Mouse (Mus musculus) stomach, embryonic 16.5 days (tissue): ENCODE results near the gene Mthfd2l. TPM values are rescaled to one million over a fixed set of nuclear protein-coding genes. Genes with fewer than 3 reads are reported as not detected.

Source experiments
- ATAC-seq: fragments of 200-750 bp; cut with Nextera tagmentation; 2 replicates; pipeline ENCODE4 v1.8.0; 2017; ENCODE audit warnings: moderate number of reproducible peaks, moderate TSS enrichment; ENCODE audit not compliant: insufficient read depth, low FRiP score
- H3K27ac ChIP-seq: fragments of 300-500 bp; sonication (generic); 2 replicates; pipeline ENCODE4 v1.5.1; 2014; ENCODE audit warnings: low read length
- H3K27me3 ChIP-seq: fragments of 300-500 bp; sonication (generic); 2 replicates; pipeline ENCODE4 v1.6.1; 2014; ENCODE audit warnings: low read length, control low read depth, mixed read lengths; ENCODE audit not compliant: control insufficient read depth, insufficient read depth
- H3K36me3 ChIP-seq: fragments of 300-500 bp; sonication (generic); 2 replicates; pipeline ENCODE4 v1.6.1; 2014; ENCODE audit warnings: low read length; ENCODE audit not compliant: control insufficient read depth, insufficient read depth
- H3K4me1 ChIP-seq: fragments of 300-500 bp; sonication (generic); 2 replicates; pipeline ENCODE4 v1.6.1; 2014; ENCODE audit warnings: low read length, control low read depth, mixed read lengths; ENCODE audit not compliant: control insufficient read depth, insufficient read depth
- H3K4me2 ChIP-seq: fragments of 300-500 bp; sonication (generic); 2 replicates; pipeline ENCODE4 v1.6.1; 2014; ENCODE audit warnings: low read depth, low read length, mixed read lengths
- H3K4me3 ChIP-seq: fragments of 300-500 bp; sonication (generic); replicated peaks from 2 replicates; pipeline ENCODE4 v1.5.1; 2014; ENCODE audit warnings: mild to moderate bottlenecking, low read length
- H3K9ac ChIP-seq: fragments of 300-500 bp; sonication (generic); 2 replicates; pipeline ENCODE4 v1.6.1; 2014; ENCODE audit warnings: low read length
- H3K9me3 ChIP-seq: fragments of 300-500 bp; sonication (generic); replicated peaks from 2 replicates; pipeline ENCODE4 v1.6.1; 2016; ENCODE audit warnings: low read length, control low read depth; ENCODE audit not compliant: control insufficient read depth
- WGBS: fragments of 180-500 bp; shearing (Covaris S2); extraction: QIAGEN DNeasy Blood & Tissue Kit; methylation state at CpG from one replicate; pipeline ENCODE4 v1.1.7; 2014; 5-methylcytosine and 5-hydroxymethylcytosine counted together
- polyA plus RNA-seq: library from polyadenylated mRNA; unstranded; fragments of >200 nt; fragmentation: Nextera tagmentation; extraction: Ambion mirVana; gene quantifications from 2 replicates; pipeline ENCODE4 v1.2.1, GENCODE M21; 2015

Mthfd2l gene
- polyA plus RNA-seq, 1 experiment from 2014 or later, result 32.9 TPM

DNA sequence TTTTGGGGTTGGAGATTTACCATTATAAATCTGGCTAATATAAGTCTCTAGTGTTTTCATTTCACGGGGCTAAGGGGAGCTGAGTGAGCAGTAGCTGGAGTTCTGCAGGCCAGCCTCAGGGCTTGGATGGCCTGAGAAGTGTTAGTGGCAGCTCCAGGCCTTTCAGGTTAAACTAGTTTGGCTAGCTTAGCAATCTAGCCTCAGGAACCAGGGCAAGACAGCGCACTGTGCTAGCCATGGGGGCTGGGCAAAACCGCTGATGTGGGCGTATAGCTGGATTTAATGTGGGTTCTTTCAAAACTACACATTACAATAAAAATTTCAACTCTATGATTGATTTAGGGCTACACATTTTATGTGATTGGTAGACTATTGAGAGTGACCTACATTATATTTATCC is 8.0 kb upstream of the Mthfd2l start:
- H3K9me3 ChIP-seq, result no peaks in the 10 kb centered on the region
- no peak for ATAC-seq
- no peak overlapping the region for H3K27ac ChIP-seq

DNA sequence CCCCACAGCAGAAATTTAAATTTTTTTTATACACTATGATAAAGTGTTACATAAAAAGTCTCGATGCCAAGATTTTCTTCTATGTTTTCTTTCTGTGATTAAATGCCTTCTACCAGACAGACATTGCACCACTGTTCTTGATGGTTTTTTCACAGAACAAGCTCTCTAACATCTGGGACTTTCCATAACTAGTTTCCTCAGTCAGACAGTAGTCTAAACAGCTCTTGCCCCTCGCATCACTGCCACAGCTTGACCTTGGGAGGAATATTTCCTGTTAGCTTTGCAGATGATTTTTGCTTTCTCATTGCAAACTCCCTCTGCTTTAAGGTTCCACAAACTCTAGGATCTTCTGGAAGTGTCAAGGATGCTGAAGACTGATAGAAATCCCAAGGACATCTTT is 371 bp upstream of the Mthfd2l start:
- peak; percentile 22; the same call in 1 of the 2 replicates for ATAC-seq
- Histone ChIP-seq H3K36me3 (no peaks in the 10 kb centered on the region), H3K27me3 (no peaks in the 10 kb centered on the region), H3K9me3 (no peaks in the 10 kb centered on the region), H3K4me1 (peaks cover 6% of the 10 kb centered on the region; the same call in 1 of the 2 replicates), H3K4me2 (peak overlapping the region; percentile 69), H3K9ac (peak overlapping the region; percentile 95), H3K4me3 (peak overlapping the region; percentile 65), H3K27ac (peak overlapping the region; percentile 93)
- WGBS, result 45% methylated on average over 2 of the region's 2 CpGs

More for the DNA sequence above, 8.0 kb upstream of the Mthfd2l start:
- Histone ChIP-seq H3K4me1 (no peaks in the 10 kb centered on the region), H3K4me2 (no peak overlapping the region), H3K4me3 (no peak overlapping the region), H3K9ac (no peak overlapping the region), H3K36me3 (no peaks in the 10 kb centered on the region), H3K27me3 (no peaks in the 10 kb centered on the region)
- 78% methylated on average over 4 of the region's 4 CpGs for WGBS

DNA sequence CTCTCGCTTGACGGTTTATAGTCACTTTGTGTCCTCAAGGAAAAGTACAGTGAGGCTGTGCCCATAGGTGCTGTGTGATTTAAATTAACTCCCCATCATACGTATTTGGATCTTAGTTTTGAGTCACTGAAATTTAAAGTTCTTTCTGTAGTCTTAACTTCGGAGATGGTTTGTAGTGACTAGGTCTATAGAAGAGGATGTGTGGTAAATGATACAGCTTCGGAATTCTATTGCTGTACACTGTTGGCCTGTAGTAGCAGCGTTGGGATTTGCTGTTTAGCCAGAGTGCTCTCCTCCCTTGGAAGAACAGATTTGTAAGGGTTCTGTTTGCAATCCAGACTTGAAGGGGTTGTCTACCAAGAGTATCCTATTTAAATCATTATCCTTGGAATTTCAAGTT is 994 bp downstream of the Mthfd2l start:
- ATAC-seq, result no peak
- no peaks in the 10 kb centered on the region for H3K9me3 ChIP-seq
- peak overlapping the region; percentile 69 for H3K4me2 ChIP-seq
- H3K36me3 ChIP-seq, result no peaks in the 10 kb centered on the region
- H3K4me3 ChIP-seq, result peak overlapping the region; percentile 65
- H3K9ac ChIP-seq, result peak overlapping the region; percentile 95
- peak overlapping the region; percentile 93 for H3K27ac ChIP-seq
- H3K27me3 ChIP-seq, result no peaks in the 10 kb centered on the region
- peaks cover 6% of the 10 kb centered on the region; the same call in 1 of the 2 replicates for H3K4me1 ChIP-seq
- WGBS, result 3% methylated on average over 6 of the region's 6 CpGs

DNA sequence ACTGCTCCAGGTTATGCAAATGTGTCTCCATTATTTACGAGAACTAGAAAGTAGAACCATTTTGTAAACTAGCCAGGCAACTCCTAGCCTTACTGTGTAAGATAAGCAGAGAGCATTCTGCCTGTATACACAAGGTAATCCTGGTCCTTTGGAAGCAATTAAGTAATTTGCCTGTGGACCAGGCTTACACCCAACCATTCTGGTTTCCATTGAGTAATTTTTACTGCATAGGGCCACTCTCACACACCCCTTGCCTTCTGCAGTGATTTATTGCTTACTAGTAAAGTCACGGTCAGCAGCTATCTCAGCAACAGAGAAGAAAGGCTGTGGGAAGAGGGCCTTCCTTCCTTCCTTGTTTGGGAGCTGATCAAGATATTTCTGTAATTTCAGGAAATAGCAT is 5.8 kb downstream of the Mthfd2l start:
- Histone ChIP-seq H3K27ac (no peak overlapping the region), H3K36me3 (no peaks in the 10 kb centered on the region), H3K4me3 (no peak overlapping the region), H3K9me3 (no peaks in the 10 kb centered on the region), H3K27me3 (no peaks in the 10 kb centered on the region), H3K4me2 (no peak overlapping the region), H3K4me1 (peaks cover 6% of the 10 kb centered on the region; the same call in 1 of the 2 replicates), H3K9ac (no peak overlapping the region)
- ATAC-seq, result no peak
- WGBS, result 64% methylated on average over 2 of the region's 2 CpGs

DNA sequence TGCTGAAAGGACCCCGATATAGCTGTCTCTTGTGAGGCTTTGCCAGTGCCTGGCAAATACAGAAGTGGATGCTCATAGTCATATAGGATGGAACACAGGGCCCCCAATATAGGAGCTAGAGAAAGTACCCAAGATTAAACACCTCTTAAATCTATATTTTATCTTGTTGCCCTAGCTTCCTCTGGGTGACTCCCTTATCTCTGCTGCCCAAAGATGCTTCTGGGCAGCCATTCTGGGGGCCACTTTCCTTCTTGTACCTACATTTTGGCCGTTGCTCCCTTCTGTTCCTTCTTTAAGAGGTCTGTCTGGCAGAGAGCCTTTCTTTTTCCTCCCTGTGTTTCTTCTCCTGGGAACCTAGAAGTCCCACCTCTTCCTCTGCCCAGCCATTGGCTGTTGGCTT is 14.5 kb downstream of the Mthfd2l start:
- Histone ChIP-seq H3K4me1 (no peaks in the 10 kb centered on the region), H3K4me2 (no peak overlapping the region), H3K4me3 (no peak overlapping the region), H3K27me3 (no peaks in the 10 kb centered on the region), H3K27ac (no peak overlapping the region), H3K36me3 (no peaks in the 10 kb centered on the region), H3K9me3 (no peaks in the 10 kb centered on the region), H3K9ac (no peak overlapping the region)
- no peak for ATAC-seq
- WGBS, result 91% methylated on average over 2 of the region's 2 CpGs

DNA sequence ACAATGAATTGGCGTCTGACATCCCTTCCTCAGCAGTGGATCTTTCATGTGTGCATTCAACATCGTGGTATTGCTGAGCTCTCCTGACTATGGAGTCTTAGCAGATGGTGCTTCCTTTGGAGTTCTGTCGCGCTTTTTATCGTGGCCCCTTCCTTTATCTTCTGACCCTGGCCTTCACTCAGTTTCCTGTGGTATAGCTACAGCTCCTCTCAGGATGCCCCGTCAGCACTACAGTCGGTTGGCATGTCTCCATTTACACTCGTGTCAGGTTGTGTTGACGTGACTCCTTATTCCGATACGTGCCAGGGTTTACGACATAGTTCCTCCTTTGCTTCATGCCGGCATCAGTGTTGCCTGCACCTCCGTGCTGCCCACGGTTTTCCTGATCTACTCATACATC is 18.6 kb downstream of the Mthfd2l start:
- Histone ChIP-seq H3K4me2 (no peak overlapping the region), H3K36me3 (no peaks in the 10 kb centered on the region), H3K27ac (no peak overlapping the region), H3K4me3 (no peak overlapping the region), H3K27me3 (no peaks in the 10 kb centered on the region), H3K9me3 (no peaks in the 10 kb centered on the region), H3K9ac (no peak overlapping the region), H3K4me1 (no peaks in the 10 kb centered on the region)
- ATAC-seq, result no peak
- WGBS, result 83% methylated on average over 15 of the region's 15 CpGs

DNA sequence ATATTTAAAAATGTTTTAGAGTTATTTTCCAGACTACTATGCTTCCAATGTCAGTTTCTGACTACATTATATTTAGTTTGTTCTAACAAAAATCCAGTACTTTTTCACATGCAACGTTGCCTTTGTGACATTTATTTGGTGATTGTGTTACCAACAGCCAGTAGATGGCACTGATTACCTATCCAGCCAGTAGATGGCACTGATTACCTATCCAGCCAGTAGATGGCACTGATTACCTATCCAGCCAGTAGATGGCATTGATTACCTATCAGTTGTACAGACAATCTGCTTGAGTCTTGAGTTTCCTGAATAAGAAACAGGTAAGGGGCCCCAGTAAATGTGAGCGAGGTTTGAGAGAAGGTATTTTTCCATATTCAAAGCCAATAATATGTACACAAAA is 20.6 kb downstream of the Mthfd2l start:
- H3K4me1 ChIP-seq, result no peaks in the 10 kb centered on the region
- H3K4me2 ChIP-seq, result no peak overlapping the region
- no peaks in the 10 kb centered on the region for H3K9me3 ChIP-seq
- no peak for ATAC-seq
- no peak overlapping the region for H3K4me3 ChIP-seq
- H3K27ac ChIP-seq, result no peak overlapping the region
- no peak overlapping the region for H3K9ac ChIP-seq
- H3K27me3 ChIP-seq, result no peaks in the 10 kb centered on the region
- 34% methylated on average over 2 of the region's 2 CpGs for WGBS
- no peaks in the 10 kb centered on the region for H3K36me3 ChIP-seq

DNA sequence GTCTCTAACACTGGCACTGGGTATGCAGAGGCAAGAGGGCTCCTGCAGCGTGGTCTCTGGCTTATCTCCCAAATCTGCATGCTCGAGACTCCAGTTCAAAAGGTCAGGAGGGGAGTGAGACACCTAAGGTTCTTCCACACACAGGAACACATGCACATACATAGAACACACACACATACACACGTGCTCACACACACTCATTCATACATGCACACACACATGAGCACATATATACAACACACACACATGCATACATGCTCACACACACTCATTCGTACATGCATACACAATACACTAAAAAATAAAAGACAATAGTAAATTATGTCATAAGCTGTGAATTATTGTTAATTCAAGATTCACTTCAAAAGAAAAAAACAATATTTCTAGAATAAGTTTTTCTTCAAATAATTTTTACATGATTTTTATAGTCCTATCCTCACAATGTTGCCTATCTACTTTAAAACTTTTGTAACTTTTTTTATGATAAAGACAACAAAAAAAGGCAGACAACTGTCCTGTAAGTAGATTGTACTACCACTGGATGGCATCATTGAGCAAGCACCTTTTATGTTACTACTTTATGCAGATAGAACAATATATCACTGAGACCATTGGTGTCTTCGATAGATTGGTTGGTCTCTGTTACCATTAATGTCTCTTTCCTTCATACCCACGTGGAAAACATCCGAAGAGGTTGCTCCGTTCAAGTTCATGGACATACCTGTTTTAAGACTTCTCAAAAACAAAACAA is 22.0 kb downstream of the Mthfd2l start:
- Histone ChIP-seq H3K36me3 (no peaks in the 10 kb centered on the region), H3K4me2 (no peak overlapping the region), H3K9ac (no peak overlapping the region), H3K27ac (no peak overlapping the region), H3K9me3 (no peaks in the 10 kb centered on the region), H3K27me3 (no peaks in the 10 kb centered on the region), H3K4me3 (no peak overlapping the region), H3K4me1 (no peaks in the 10 kb centered on the region)
- no peak for ATAC-seq
- WGBS, result 78% methylated on average over 8 of the region's 8 CpGs

DNA sequence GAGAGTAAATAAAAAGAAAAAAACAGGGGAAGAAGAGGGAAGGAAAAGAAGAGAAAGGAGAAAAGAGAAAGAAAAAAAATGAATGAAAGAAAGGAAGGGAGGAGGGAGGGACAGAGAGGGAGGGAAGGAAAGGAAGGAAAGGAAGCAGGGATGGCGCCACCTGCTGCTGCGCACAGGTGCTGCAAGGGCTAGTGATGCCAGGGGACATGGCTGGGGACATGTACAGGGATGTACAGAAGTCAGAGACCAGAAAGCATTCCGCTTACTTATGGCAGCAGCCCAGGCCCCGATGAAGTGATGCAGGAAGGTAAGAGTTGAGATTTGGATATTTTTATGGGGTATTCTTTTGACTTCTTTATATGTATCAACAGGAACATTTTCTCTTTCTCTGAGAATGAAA is 33.4 kb downstream of the Mthfd2l start:
- no peak overlapping the region for H3K4me3 ChIP-seq
- no peaks in the 10 kb centered on the region for H3K36me3 ChIP-seq
- H3K9ac ChIP-seq, result no peak overlapping the region
- H3K27ac ChIP-seq, result no peak overlapping the region
- H3K27me3 ChIP-seq, result no peaks in the 10 kb centered on the region
- no peaks in the 10 kb centered on the region for H3K4me1 ChIP-seq
- no peak for ATAC-seq
- H3K4me2 ChIP-seq, result no peak overlapping the region
- 71% methylated on average over 4 of the region's 4 CpGs for WGBS
- no peaks in the 10 kb centered on the region for H3K9me3 ChIP-seq
